Mouse (Mus musculus) liver, postnatal 0 days (tissue): ENCODE results near the gene Kcng4. TPM values are rescaled to one million over a fixed set of nuclear protein-coding genes. Genes with fewer than 3 reads are reported as not detected.

Experiments used
- ATAC-seq: fragments of 200-750 bp; cut with Nextera tagmentation; 2 replicates; pipeline ENCODE4 v1.8.0; 2017; ENCODE audit warnings: mild to moderate bottlenecking, moderate library complexity
- DNase-seq: peaks from one replicate; pipeline ENCODE4 v3.0.0-alpha.2; 2016
- H3K27ac ChIP-seq: fragments of 300-500 bp; sonication (generic); 2 replicates; pipeline ENCODE4 v1.5.1; 2014; ENCODE audit warnings: antibody characterized with exemption, moderate library complexity, mild to moderate bottlenecking, low read depth
- H3K27me3 ChIP-seq: fragments of 300-500 bp; sonication (generic); 2 replicates; pipeline ENCODE4 v1.6.1; 2014; ENCODE audit warnings: low read length, control low read depth, mixed read lengths; ENCODE audit not compliant: insufficient read depth
- H3K36me3 ChIP-seq: fragments of 300-500 bp; sonication (generic); replicated peaks from 2 replicates; pipeline ENCODE4 v1.6.1; 2014; ENCODE audit warnings: mild to moderate bottlenecking, control low read depth, low read length, moderate library complexity, mixed read lengths; ENCODE audit not compliant: insufficient read depth
- H3K4me1 ChIP-seq: fragments of 300-500 bp; sonication (generic); 2 replicates; pipeline ENCODE4 v1.6.1; 2014; ENCODE audit warnings: antibody characterized with exemption, mild to moderate bottlenecking, control low read depth; ENCODE audit not compliant: insufficient read depth
- H3K4me2 ChIP-seq: fragments of 300-500 bp; sonication (generic); 2 replicates; pipeline ENCODE4 v1.6.1; 2014; ENCODE audit warnings: low read depth, mild to moderate bottlenecking, low read length, moderate library complexity, mixed read lengths
- H3K4me3 ChIP-seq: fragments of 300-500 bp; sonication (generic); 2 replicates; pipeline ENCODE4 v1.5.1; 2014; ENCODE audit warnings: low read depth, low read length
- H3K9ac ChIP-seq: fragments of 300-500 bp; sonication (generic); replicated peaks from 2 replicates; pipeline ENCODE4 v1.6.1; 2014; ENCODE audit warnings: mild to moderate bottlenecking, moderate library complexity
- H3K9me3 ChIP-seq: fragments of 300-500 bp; sonication (generic); 2 replicates; pipeline ENCODE4 v1.6.1; 2016; ENCODE audit warnings: mild to moderate bottlenecking, control low read depth, low read length, mixed read lengths
- CTCF ChIP-seq: sonication (generic); IDR thresholded peaks from 2 replicates; pipeline ENCODE4 v1.5.1; 2016; ENCODE audit warnings: antibody characterized with exemption, low read depth
- EP300 ChIP-seq: IDR thresholded peaks from 2 replicates; pipeline ENCODE4 v1.6.1; 2016; ENCODE audit warnings: antibody characterized with exemption, low read depth, mild to moderate bottlenecking
- WGBS: fragments of 180-500 bp; shearing (Covaris S2); extraction: QIAGEN DNeasy Blood & Tissue Kit; methylation state at CpG from one replicate; pipeline ENCODE4 v1.1.7; 2014; ENCODE audit not compliant: insufficient replicate concordance; 5-methylcytosine and 5-hydroxymethylcytosine counted together
- polyA plus RNA-seq: library from polyadenylated mRNA; unstranded; fragments of >200 nt; fragmentation: Nextera tagmentation; extraction: Ambion mirVana; gene quantifications from 2 replicates; pipeline ENCODE4 v1.2.1, GENCODE M21; 2015

Kcng4 gene
- polyA plus RNA-seq, 1 experiment from 2014 or later, result not detected

DNA sequence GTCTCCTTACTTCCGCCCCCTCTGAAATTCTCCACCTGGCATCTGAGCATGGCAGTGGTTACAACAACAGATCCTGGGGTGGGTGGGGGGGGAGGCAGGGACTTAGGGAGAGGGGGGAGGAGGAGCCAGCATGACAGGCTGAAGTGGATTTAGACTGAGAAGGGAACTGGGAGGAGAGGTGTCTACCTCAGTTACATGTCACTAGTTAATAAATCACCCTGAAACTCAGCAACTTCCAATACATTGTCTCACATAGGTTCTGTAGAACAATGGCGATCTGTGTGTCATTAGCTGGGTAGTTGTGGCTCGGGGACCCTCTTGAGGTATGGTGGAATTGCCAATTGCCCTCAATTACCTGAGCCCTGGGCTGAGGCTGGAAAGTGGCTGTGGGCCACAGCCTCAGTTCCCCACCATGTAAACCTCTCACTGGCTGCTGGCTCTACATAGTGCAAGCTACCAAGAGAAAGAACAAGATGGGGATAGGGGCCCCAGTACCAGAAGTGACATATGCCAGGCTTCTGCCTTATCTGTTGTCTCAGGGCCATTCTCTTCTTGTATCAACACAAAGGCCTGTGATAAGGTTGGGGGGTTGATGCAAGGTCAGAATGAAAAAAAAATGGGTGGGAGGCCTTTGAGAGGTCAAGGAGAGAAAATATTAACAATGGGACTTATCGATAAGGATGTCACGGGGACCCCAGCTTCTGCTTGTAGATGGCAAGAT, 54.9 kb downstream of the Kcng4 start:
- DNase-seq (no peak), ATAC-seq (no peak)
- Histone ChIP-seq H3K4me3 (no peak overlapping the region), H3K27ac (no peak overlapping the region), H3K27me3 (no peaks in the 10 kb centered on the region), H3K4me2 (no peak overlapping the region; the same call in 1 of the 2 replicates), H3K4me1 (peaks cover 10% of the 10 kb centered on the region), H3K9me3 (no peaks in the 10 kb centered on the region), H3K9ac (no peak overlapping the region), H3K36me3 (no peaks in the 10 kb centered on the region)
- no peak; the same call in 1 of the 2 replicates for TF ChIP-seq EP300
- WGBS, result 51% methylated on average over 5 of the region's 5 CpGs

DNA sequence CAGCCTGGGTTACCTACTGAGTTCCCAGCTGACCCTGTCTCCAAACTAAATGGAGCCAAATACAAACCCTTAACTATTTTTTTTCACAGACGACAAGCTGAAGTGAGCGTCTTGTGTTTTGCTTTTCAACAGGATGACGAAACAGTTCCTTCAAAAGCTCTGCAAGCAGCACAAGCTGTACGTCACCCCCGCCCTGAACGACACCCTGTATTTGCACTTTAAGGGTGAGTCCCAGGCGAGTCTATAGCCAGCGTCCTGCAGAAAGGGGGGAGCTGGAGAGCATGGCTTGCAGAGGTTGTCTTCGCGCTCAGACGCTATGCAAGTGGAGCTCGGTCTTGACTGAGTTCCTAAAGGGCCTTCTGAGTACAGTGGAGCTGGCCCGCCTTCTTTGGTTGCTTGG, 56.4 kb downstream of the Kcng4 start:
- DNase-seq (no peak), ATAC-seq (no peak)
- 49% methylated on average over 13 of the region's 13 CpGs for WGBS
- Histone ChIP-seq H3K4me3 (no peak overlapping the region), H3K27me3 (no peaks in the 10 kb centered on the region), H3K27ac (no peak overlapping the region), H3K36me3 (no peaks in the 10 kb centered on the region), H3K9me3 (no peaks in the 10 kb centered on the region), H3K9ac (no peak overlapping the region), H3K4me2 (no peak overlapping the region), H3K4me1 (peaks cover 19% of the 10 kb centered on the region)
- no peak for TF ChIP-seq EP300
- TF ChIP-seq CTCF, result no peak

- Histone ChIP-seq H3K4me2 (peak overlapping the region; percentile 98), H3K9me3 (no peaks in the 10 kb centered on the region), H3K36me3 (no peaks in the 10 kb centered on the region), H3K27me3 (no peaks in the 10 kb centered on the region), H3K27ac (no peak overlapping the region), H3K9ac (peak overlapping the region; percentile 82), H3K4me1 (peaks cover 15% of the 10 kb centered on the region), H3K4me3 (peak overlapping the region; percentile 84)
- TF ChIP-seq EP300 (no peak), CTCF (no peak)
- WGBS, result 1% methylated on average over 16 of the region's 16 CpGs
- DNase-seq, result no peak
- ATAC-seq, result no peak
These were observed 60.1 kb downstream of the Kcng4 start for GRCm38 (mm10) chr8:119575366-119575726.

GRCm38 (mm10) chr8:119574437-119575365, 60.8 kb downstream of the Kcng4 start, which contains the start of the genes Hsdl1 and Dnaaf1:
Gene Hsdl1, minus strand, starts transcription at chr8:119575183.
Gene Dnaaf1, plus strand, starts transcription at chr8:119575235.
- Histone ChIP-seq H3K4me3 (peak within 1 kb of the TSS; percentile 84), H3K9me3 (no peaks in the 10 kb centered on the region), H3K9ac (peak within 1 kb of the TSS; percentile 82), H3K36me3 (no peaks in the 10 kb centered on the region), H3K4me2 (peak within 1 kb of the TSS; percentile 98), H3K27me3 (no peaks in the 10 kb centered on the region), H3K27ac (peak within 1 kb of the TSS; percentile 80), H3K4me1 (peaks cover 15% of the 10 kb centered on the region)
- WGBS, result under 1% methylated on average over 62 of the region's 97 CpGs
- ATAC-seq, result peak; percentile 94
- TF ChIP-seq EP300 (no peak), CTCF (peak; percentile 37; the same call in 1 of the 2 replicates)
- peak; percentile 98 for DNase-seq

Other genes with a start within 250 kb of the Kcng4 start
- 37.0 and 44.4 TPM in 2 replicates for gene Mlycd, start 240.8 kb downstream of the Kcng4 start, polyA plus RNA-seq
- 138 and 168 TPM in 2 replicates for gene Osgin1, start 201.6 kb downstream of the Kcng4 start, polyA plus RNA-seq
- 0.14 TPM in 1 of 2 replicates, not detected in the other for gene Necab2, start 189.0 kb downstream of the Kcng4 start, polyA plus RNA-seq
- gene Slc38a8, start 134.0 kb downstream of the Kcng4 start, polyA plus RNA-seq, result not detected in 2 replicates
- 17.3 and 20.1 TPM in 2 replicates for gene Mbtps1, start 76.9 kb downstream of the Kcng4 start, polyA plus RNA-seq
- 11.7 and 12.5 TPM in 2 replicates for gene Hsdl1, start 60.5 kb downstream of the Kcng4 start, polyA plus RNA-seq
- 0.07 TPM in 1 of 2 replicates, not detected in the other for gene Dnaaf1, start 60.4 kb downstream of the Kcng4 start, polyA plus RNA-seq
- gene Taf1c, start 30.5 kb downstream of the Kcng4 start, polyA plus RNA-seq, result 2.4 and 2.7 TPM in 2 replicates
- gene Adad2, start 22.9 kb downstream of the Kcng4 start, polyA plus RNA-seq, result not detected in 2 replicates
- 6.0 and 7.2 TPM in 2 replicates for gene Wfdc1, start 30.7 kb upstream of the Kcng4 start, polyA plus RNA-seq
- gene Atp2c2, start 64.3 kb upstream of the Kcng4 start, polyA plus RNA-seq, result 0.05 and 0.14 TPM in 2 replicates
- gene Tldc1, start 142.7 kb upstream of the Kcng4 start, polyA plus RNA-seq, result 4.3 and 4.6 TPM in 2 replicates
- gene Cotl1, start 204.9 kb upstream of the Kcng4 start, polyA plus RNA-seq, result 28.5 and 28.8 TPM in 2 replicates
- 4.3 and 4.9 TPM in 2 replicates for gene Klhl36, start 226.6 kb upstream of the Kcng4 start, polyA plus RNA-seq